Mouse (Mus musculus): ENCODE measurements around the gene Rbpj. TPM values are rescaled to one million over a fixed set of nuclear protein-coding genes. Genes with fewer than 3 reads are reported as not detected.
A peak's percentile ranks its signal among the peaks of the same experiment; 100 is the strongest.

Rbpj gene
- total RNA-seq, 2 experiments from 2014 or later, result 42.6 to 53.7 TPM

- ATAC-seq (replicated peaks; ENCODE audit: poor library complexity, severe bottlenecking), result no peak
Observed at GRCm38 (mm10) chr5:53505751-53506150, 39.8 kb downstream of the Rbpj start.

- ATAC-seq (replicated peaks; ENCODE audit: poor library complexity, severe bottlenecking), result no peak
Observed at GRCm38 (mm10) chr5:53507371-53507770, 41.4 kb downstream of the Rbpj start.

- peak; percentile 96 for ATAC-seq (replicated peaks; ENCODE audit: poor library complexity, severe bottlenecking)
Observed at GRCm38 (mm10) chr5:53509465-53509864, 43.5 kb downstream of the Rbpj start.

- ATAC-seq (replicated peaks; ENCODE audit: poor library complexity, severe bottlenecking), result peak; percentile 23
Observed at GRCm38 (mm10) chr5:53509927-53510326, 44.0 kb downstream of the Rbpj start.

DNA sequence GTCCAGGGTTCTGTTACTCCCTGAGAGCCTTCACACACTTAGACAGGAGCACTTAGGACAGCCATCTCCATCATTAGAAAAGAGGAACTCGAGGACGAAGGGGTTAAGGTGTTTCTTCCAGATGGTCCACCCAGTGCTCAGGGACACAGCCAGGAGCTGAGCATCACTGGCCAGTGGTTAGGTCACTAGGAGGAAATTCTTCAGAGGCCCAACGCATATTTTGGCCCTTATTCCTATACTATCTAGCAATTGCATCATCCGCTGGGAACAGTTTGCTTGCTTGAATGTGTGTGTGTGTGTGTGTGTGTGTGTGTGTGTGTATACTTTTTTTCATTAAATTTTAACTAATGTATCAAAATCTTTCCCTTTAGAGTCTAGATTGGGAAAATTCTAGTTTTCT lies 45.5 kb downstream of the Rbpj start:
- no peak for ATAC-seq (replicated peaks; ENCODE audit: poor library complexity, severe bottlenecking)

DNA sequence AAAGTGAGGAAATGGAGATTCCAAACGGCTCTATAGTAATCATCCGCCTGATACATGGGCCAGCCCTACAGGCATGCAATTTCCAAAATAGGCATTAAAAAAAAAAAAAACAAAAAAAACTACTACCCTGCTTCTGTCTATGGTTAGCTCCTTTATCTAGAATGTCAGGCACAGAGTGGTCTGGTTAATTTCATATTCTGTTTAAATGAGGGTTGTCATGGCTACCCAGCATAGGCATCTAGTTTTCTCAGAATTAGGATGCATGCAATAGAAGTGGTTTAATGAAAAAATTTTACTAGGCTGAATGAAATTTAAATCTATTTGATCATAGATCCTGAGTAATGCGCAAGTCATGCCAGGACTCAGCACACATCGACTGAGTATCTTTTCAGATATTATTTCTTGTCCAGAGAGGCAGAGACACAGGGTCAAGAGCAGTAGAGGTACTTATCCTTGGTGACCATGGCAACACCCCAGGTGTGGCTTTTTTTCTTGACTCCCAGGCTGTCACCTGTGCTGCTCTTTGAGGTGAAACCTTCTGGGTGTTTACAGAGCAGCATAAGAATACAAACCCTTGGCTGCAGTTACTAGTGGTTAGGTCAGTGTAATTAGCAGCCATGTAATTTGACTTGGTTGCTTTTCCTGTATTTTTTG lies 49.1 kb downstream of the Rbpj start:
- no peak for ATAC-seq (replicated peaks; ENCODE audit: poor library complexity, severe bottlenecking)

- no peak for ATAC-seq (replicated peaks; ENCODE audit: poor library complexity, severe bottlenecking)
Observed at GRCm38 (mm10) chr5:53516482-53516881, 50.5 kb downstream of the Rbpj start.

- ATAC-seq (replicated peaks; ENCODE audit: poor library complexity, severe bottlenecking), result no peak
Observed at GRCm38 (mm10) chr5:53517802-53518201, 51.9 kb downstream of the Rbpj start.

DNA sequence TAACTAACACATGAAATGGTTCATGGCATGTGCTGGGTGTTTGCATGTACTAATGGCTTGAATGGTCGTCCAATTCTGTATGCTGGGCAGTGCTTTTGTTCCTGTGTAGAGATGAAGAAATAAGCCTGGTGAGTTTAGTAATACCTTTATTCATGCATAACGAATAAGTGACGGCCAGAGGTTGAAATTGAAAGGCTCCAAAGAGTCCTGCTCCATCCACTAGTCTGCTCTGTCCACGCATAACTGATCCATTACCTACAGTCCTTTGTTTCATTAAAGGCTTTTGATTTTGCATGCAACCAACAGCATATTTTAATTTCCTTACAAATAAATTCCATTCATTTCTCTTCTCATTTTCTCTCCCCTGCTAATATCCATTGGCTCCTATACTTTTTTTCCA lies 53.2 kb downstream of the Rbpj start:
- no peak for ATAC-seq (replicated peaks; ENCODE audit: poor library complexity, severe bottlenecking)

DNA sequence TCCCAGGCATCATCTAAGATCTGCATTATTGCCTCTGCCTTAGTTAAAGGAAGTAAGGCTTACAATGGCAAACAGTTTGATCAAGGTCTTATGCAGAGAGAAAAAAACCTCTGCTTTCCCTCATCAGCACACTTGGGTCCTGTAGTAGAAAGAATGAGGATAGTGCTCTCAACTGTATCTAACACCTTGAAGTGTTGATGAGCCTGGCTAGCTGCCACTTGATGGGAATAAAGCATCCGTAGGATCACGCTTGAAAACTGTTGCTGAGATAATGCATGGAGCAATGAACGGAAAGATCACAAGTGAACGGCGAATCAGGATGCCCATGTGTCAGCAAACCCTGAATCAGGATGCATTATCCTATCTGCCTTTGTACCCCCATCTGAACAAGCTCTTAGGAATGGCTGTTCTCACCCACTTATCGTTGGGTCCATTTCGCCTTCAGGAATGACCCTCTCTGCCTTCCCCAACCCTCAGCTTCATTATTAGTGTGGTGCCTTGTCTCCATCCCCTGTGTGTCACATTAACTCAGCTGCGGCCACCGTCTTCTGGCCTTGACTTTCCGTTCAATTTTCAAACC lies 54.1 kb downstream of the Rbpj start:
- ATAC-seq (replicated peaks; ENCODE audit: poor library complexity, severe bottlenecking), result no peak

DNA sequence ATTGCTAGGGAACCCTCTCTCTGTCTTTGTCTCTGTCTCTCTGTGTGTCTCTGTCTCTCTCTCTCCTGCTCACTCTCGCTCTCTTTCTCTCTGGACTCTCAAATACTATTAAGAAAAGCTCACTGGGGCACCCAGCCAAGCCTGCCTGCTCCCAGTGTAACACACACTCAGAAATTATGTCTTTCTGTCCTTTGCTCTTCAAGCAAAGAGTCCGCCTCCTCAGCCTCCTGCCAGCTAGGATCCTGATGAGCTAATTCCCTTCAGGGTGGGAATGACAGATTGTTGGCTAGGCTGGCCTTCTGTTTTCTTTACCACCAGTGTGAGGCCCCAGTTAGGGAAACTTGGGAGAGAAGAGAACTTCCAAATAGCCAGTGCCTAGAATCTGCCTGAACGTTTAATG lies 57.1 kb downstream of the Rbpj start:
- ATAC-seq (replicated peaks; ENCODE audit: poor library complexity, severe bottlenecking), result no peak

DNA sequence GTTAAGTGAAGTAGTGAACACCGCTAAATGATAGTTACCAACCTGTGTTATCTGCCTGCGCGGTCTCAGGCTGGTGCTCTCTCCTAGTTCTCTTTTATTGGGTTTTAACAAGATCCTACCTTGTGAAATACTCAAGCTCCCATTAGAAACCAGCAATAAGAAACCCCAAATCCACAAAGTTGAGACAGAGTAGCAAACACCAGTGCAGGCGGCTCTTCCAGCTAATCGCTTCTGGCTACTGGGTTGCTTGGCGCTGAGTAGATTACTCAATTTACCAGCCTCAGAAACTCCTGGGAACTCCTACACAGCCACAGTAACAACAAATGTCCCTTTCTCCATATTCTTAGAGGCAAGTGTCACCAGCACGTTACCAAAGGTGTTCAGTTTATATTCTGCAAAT lies 58.2 kb downstream of the Rbpj start:
- peak; percentile 78 for ATAC-seq (replicated peaks; ENCODE audit: poor library complexity, severe bottlenecking)

- no peak for ATAC-seq (replicated peaks; ENCODE audit: poor library complexity, severe bottlenecking)
Observed at GRCm38 (mm10) chr5:53524831-53525230, 58.9 kb downstream of the Rbpj start.

DNA sequence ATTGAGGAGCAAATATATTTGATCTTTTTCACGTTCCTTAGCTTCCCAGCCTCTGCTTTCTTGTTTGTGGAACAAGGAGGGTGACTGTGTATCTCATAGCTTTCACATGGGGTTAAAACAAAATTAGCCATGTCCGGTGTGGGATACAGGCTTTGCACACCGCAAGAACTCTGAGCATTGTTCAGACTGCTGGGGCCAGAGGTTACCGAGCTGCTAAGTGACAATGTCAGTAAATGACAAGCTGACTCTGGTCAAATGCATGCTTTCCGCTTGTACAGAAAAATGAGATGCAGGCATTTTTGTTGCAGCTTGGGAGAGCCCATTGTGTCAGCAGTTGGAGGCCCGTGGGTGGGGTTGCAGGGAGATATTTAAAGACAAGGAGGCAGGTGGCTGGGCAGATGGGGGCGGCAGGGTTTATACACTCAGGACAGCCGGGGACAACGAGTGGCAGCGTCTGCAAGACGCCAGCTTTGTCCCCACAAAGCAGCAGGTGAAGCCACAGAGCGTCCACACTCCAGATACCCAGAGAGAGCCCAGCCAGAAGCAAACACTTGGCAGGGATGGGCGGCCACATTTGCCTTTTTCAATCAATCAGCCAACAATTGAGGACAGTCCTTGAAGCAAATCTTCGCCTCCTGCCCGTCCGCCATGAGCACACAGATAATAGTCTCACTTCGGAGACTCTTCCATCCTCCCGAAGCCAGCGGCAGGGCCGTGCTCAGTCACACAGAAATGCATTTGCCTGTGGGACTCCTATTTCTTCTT lies 59.5 kb downstream of the Rbpj start:
- ATAC-seq (replicated peaks; ENCODE audit: poor library complexity, severe bottlenecking), result no peak

DNA sequence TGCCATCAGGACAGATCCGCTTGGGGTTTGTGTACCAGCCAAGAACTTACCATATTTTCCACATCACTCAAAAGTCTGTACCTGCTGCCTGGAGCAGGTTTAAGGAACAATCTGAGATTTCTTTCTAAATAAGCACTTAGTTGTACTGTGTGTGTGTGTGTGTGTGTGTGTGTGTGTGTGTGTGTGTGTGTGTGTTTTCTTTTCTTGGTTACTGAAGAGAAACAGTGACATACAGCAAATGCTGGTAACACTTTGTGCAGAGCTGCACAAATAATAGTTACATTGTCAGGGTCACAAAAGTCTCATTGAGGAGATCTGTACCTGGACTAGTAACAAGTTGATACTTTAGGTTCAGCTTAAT lies 60.1 kb downstream of the Rbpj start:
- ATAC-seq (replicated peaks; ENCODE audit: poor library complexity, severe bottlenecking), result no peak

DNA sequence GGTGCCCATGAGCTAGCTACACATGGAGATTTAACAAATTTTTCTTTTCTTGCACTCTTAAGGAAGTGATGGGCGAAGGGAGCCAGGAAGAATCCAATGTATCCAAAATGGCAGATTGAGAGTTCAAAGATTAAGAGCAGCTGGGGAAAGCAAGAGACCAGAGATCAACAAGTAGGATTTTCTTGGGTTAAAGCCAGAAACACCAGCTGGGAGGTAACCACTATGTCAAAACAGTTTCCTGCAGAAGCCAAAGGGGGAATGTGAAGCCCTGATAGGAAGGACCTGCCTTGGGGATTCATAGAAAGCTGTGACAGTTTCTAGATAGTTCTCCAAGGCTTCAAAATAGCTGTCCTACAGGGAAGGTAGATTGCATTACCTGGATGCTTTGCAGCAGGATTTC lies 63.9 kb downstream of the Rbpj start:
- peak; percentile 62; the same call in 1 of the 2 replicates for ATAC-seq (replicated peaks; ENCODE audit: poor library complexity, severe bottlenecking)

- ATAC-seq (replicated peaks; ENCODE audit: poor library complexity, severe bottlenecking), result no peak
Observed at GRCm38 (mm10) chr5:53535096-53535495, 69.1 kb downstream of the Rbpj start.

GRCm38 (mm10) chr5:53536635-53537554 lies 70.9 kb downstream of the Rbpj start:
- no peak for ATAC-seq (replicated peaks; ENCODE audit: poor library complexity, severe bottlenecking)

DNA sequence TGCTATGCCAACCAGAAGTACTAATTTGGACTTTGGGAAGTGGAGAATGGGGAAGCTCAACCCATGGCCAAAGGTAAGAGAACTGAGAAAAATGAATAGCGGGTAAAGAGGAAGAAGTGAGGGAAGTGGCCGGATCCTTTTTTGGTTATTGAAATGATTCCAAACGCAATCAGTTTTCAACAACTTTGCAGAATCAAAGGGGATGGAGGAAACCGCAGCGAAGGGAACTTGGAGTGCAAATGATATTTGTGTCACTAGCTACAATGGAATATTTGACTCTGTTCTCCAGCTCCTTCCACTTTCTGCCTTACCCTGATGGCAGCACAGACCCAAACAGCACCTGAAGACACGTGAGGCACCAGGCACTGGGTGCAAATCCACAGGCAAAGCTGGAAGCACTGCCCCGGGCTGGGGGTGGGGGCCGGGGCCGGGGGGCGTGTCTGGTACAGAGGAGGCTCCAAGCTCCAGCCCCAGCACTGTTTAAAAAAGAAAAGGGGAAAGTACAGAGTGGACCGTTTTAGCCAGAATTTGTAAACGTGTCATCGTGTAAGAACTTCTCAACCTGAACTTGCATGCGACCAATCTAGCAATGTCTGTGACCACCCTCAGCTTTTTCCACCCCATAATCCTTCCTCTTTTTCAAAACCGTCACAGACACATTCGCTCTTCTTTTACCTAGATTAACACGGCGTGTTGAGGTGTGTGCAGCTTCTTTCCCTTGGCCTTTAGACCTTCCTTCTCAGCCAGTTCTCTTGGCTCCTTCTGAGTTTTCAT lies 74.1 kb downstream of the Rbpj start:
- peak; percentile 77 for ATAC-seq (replicated peaks; ENCODE audit: poor library complexity, severe bottlenecking)

GRCm38 (mm10) chr5:53542073-53542472 lies 76.1 kb downstream of the Rbpj start:
- ATAC-seq (replicated peaks; ENCODE audit: poor library complexity, severe bottlenecking), result no peak

All from granulocyte monocyte progenitor cell, adult 5-6 weeks (primary cell).